Mouse (Mus musculus) gastrocnemius, postnatal 36 days (tissue): ENCODE measurements at regions not wholly inside any gene's neighbourhood (a gene's known extent, or its start where the extent isn't known, plus 50 kb on each side); places are given as distances from the start of the nearest gene placed in this dataset.

ENCODE experiments used
- DNase-seq, 2 experiments: peaks; one replicate each; pipeline ENCODE4 v3.0.0; 2022
- intact Hi-C: fragments of 180-260 bp; cut with DNase I; formaldehyde crosslinking; loops from one replicate; pipeline ENCODE4 v1.15.1; 2025

DNA sequence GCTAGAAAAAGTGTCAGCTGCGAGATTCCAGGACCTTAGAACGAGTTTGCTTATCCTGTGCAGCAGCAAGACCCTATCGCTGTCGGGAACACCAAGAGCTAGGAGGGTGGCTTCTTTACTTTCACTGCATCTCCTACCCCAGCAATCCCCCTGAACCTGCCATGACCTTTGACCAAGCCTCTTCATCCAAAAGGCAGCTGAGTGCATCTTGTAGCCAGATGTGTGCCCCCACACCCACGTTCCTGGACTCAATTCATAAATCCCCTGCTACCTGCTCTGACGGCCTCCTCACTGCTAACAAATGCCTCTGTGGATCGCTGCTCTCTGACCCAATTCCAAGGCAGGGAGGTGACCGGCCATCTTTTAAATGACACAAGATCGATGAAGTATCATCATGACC is 107.7 kb upstream of the Rab11fip2 start:
- intact Hi-C loops = no loop called here
- DNase-seq = no peak

DNA sequence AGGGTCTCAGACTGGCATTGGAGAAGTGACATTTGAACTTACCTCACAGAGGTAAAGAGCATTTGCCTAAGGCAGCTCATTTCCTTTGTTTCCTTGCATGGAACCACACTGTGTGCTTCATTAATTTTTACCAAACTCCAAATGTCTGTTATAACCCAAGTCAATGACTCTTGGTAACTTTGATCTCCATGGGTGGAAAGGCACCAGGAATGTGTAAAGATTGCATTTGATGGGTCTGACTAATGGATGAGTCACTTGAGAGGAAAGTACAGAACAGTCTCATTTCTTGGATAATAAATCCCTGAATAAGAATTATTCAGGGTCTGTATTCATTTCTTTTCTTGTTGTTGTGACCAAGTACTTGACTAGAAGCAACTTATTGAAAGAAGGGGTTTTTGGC is 97.3 kb upstream of the Rab11fip2 start:
- intact Hi-C loops = no loop called here
- DNase-seq = no peak

DNA sequence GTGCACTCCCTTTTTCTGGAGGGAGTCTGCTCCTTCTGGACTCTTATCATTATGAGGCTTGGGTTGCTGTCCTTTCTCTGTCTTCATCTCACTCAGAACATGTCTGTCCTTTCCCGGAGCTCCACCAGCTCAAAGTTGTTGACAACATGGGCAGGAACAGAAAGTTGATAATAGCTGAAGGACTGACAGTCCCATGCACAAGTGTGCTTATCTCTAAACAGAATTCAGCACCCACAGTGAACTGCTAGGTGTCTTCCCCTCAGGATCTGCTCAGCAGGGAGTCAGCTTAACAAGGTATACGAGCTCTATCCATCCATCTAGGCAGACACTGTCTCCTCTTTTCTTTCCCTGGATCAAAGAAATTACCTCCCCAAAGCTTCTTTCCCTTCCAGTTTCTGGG is 89.2 kb upstream of the Rab11fip2 start:
- intact Hi-C loops = no loop called here
- DNase-seq = no peak

DNA sequence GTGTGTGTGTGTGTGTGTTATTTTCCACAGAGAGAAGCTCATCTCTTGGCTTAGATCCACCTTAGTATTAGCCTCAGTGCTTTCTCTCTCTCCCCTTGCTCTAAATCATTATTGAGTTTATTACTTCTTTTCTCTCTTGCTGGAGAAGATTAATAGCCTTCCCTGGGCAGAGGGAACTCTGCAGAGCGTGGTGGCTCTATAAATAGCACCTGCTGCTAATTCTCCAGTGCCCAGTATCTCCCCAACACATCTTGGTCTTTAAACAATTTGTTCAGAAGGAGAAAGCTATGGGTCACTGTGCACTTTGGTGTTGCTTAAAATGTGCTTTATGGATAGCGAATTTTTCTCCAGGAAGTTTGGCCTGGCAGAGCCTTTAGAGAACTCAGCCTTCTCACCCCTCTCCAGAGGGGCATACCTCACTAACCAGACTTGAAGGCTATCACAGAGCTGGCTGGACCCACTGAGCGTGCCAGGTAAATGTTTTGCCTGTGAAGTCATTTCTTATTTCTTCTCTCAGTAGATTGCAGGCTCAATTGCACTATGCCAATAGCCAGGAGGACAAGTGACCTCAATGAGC is 86.8 kb upstream of the Rab11fip2 start:
- no peak for DNase-seq
- intact Hi-C loops = no loop called here

DNA sequence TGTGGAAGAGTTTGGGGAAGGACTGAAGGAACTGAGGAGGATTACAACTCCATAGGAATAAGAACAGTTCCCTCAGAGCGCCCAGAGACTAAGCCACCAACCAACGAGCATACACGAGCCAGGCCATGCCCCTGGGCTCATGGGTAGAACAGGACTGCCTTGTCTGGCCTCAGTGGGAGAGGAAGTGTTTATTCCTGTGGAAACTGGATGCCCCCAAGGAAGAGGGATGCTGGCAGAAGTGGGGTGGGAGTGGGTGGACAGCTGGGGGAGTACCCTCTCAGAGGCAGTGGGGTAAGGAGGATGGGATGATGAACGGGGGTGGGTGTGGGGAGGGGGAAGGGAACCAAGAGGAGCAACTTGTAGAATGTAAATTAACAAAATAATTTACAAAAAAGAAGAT is 86.3 kb upstream of the Rab11fip2 start:
- no peak for DNase-seq
- intact Hi-C loops = no loop called here

DNA sequence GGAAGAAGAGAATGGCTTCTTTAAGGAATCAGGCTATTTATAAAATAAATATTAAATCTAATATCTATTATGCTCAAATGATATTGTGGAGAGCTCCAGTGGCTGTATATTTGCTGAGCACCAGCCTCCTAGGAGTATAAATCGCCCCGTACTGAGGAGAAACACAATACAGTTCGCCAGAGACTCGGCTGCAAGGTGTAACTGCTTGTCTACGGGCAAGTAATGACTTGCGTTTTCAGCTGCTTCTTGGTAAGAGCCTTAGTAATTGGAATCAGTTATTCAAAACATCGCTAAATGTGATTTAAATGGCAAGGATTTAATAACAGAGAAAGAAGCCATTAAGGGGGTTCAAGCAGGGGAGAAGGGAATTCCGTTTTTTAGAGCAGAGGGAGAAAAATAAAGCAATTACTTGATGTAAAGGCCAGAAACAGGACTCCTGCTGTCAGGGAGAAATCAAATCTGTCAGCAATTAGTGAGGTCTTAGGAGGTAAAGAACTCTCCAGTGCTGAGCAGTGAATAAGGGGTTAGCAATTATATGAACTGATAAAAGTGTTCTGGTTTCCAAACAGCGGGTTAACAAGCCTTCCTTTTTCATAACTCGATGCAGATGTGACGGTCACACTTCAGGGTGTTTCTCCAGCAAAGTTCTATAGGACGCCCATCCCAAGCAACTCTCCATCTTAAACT is 72.3 kb upstream of the Rab11fip2 start:
- no peak for DNase-seq
- intact Hi-C loops = no loop called here

DNA sequence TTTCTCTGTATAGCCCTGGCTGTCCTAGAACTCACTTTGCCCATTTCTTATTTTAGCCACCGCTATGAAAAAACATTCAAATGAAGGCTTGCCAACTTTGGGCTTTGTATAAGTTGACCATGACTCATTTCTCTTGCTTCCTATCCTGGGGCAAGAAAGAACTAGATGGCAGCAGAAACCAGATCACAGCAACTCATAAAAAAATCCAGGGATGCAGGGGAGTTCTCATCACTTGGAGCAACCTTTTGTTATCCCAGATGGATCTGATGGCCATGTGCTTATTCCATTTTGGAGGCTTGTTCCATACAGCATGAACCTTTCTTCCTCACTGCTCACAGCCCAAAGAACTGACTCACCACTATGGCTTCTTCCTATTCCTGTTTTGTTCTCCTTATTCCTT is 52.1 kb upstream of the Rab11fip2 start:
- intact Hi-C loops = no loop called here
- DNase-seq = no peak
